Comparison of ENCODE assay signal across 8 mouse cellular contexts in the genomic region with DNA sequence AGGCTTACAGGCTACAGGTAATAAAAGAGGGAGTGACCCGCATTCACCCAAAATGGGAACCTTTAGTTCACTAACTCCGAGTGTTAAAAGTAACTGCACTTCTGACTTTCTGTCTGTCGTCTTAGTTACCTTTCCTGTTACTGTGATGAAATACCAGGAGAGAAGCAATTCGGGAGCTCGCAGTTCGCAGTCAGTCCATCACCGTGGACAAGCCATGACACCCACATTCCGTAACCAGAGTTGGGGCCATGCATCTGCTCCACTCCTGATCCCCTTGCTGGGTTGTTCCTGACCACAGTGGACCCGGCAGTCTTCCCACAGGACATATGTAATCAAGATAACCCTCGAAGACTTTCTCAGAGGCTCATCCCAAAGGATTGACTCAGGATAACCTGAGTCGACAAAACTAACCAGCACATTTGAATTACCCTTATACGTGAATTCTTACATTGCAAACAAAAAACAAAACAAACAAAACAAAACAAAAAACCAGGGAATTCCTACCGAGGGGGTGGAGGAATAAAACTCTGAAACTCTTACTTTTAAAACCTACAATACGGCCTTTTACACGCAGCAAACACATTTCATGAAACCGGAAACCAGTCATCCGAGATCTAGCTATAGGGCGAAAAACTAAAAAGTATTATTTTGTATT. TPM values are rescaled to one million over a fixed set of nuclear protein-coding genes. Genes with fewer than 3 reads are reported as not detected.
A peak's percentile ranks its signal among the peaks of the same experiment; 100 is the strongest.
DNase-seq lines count a peak whose midpoint lies in the region; ATAC-seq and TF ChIP-seq lines count a peak whose summit lies in the region.

No protein-coding gene starts in this region.

- intact Hi-C loops in heart, postnatal 25 days (cut with DNase I), result no loop called here
- intact Hi-C loops in gastrocnemius, postnatal 36 days (cut with DNase I), result no loop called here

- peaks cover 5% of the 10 kb centered on the region; the same call in 1 of the 2 replicates for H3K79me2 ChIP-seq in MEL (ENCODE audit: control insufficient read depth, insufficient read depth, low read length, poor library complexity)

- H3K4me3 ChIP-seq in heart, embryonic 11.5 days (ENCODE audit: low read depth, low read length), result peak overlapping the region; percentile 59
- peak overlapping the region; percentile 40 to 72 for H3K4me3 ChIP-seq in MEL (ENCODE audit: control insufficient read depth in 1 of 2, insufficient read depth in 1 of 2, low read depth in 2 of 2, low read length in 2 of 2)
- H3K4me3 ChIP-seq in heart, postnatal 0 days (ENCODE audit: low read depth, low read length), result peak overlapping the region; percentile 59
- peak overlapping the region; percentile 50 for H3K4me3 ChIP-seq in lung, embryonic 15.5 days

- TF ChIP-seq POLR2A in MEL (IDR thresholded peaks at IDR 0.05; ENCODE audit: control insufficient read depth in 1 of 2, insufficient read depth in 1 of 2, low read depth in 1 of 2, low read length in 2 of 2, poor library complexity in 1 of 2), result no peak

- no peak for ATAC-seq in heart, embryonic 11.5 days (replicated peaks; ENCODE audit: insufficient number of reproducible peaks, low FRiP score, low TSS enrichment)
- no peak for ATAC-seq in heart, postnatal 0 days (ENCODE audit: insufficient read depth, low read depth)
- no peak for ATAC-seq in lung, embryonic 15.5 days (ENCODE audit: borderline replicate concordance, extremely low read depth, low FRiP score, low TSS enrichment)

- TF ChIP-seq CTCF in MEL (IDR thresholded peaks at IDR 0.05 in 2 of 3, conservative IDR thresholded peaks at IDR 0.05 in 1 of 3; ENCODE audit: control insufficient read depth in 1 of 3, insufficient read depth in 1 of 3, low read depth in 2 of 3, low read length in 3 of 3, poor library complexity in 1 of 3, severe bottlenecking in 1 of 3), result no peak
- no peak for TF ChIP-seq CTCF in heart, postnatal 0 days (IDR thresholded peaks at IDR 0.05; ENCODE audit: low read depth)

- H3K36me3 ChIP-seq in heart, embryonic 11.5 days (ENCODE audit: control insufficient read depth, insufficient read depth, low read length), result no peaks in the 10 kb centered on the region
- peaks cover 0 to 14% of the 10 kb centered on the region in 2 experiments; a peak in 2 of 4 replicates for H3K36me3 ChIP-seq in MEL (ENCODE audit: control insufficient read depth in 1 of 2, insufficient read depth in 2 of 2, low read length in 2 of 2)
- no peaks in the 10 kb centered on the region for H3K36me3 ChIP-seq in heart, postnatal 0 days (replicated peaks; ENCODE audit: control insufficient read depth, insufficient read depth, low read length)
- H3K36me3 ChIP-seq in lung, embryonic 15.5 days, result no peaks in the 10 kb centered on the region

- peaks cover 2% of the 10 kb centered on the region; the same call in 1 of the 2 replicates for H3K4me1 ChIP-seq in heart, embryonic 11.5 days (ENCODE audit: control insufficient read depth, insufficient read depth, low read length)
- peaks cover 0 to 11% of the 10 kb centered on the region in 2 experiments; a peak in 3 of 4 replicates for H3K4me1 ChIP-seq in MEL (ENCODE audit: control insufficient read depth in 1 of 2, insufficient read depth in 2 of 2, low read length in 2 of 2)
- H3K4me1 ChIP-seq in heart, postnatal 0 days (ENCODE audit: control insufficient read depth, insufficient read depth), result no peaks in the 10 kb centered on the region
- H3K4me1 ChIP-seq in lung, embryonic 15.5 days, result peaks cover 27% of the 10 kb centered on the region

- TF ChIP-seq RAD21 in MEL (IDR thresholded peaks at IDR 0.05; ENCODE audit: low read depth, low read length), result no peak

- peak overlapping the region; percentile 83 for H3K9ac ChIP-seq in heart, embryonic 11.5 days (ENCODE audit: low read depth, low read length)
- H3K9ac ChIP-seq in MEL (ENCODE audit: control insufficient read depth, low read depth, low read length, poor library complexity, severe bottlenecking), result peak overlapping the region; percentile 90
- peak overlapping the region; percentile 79 for H3K9ac ChIP-seq in heart, postnatal 0 days (replicated peaks; ENCODE audit: low read depth, low read length)
- peak overlapping the region; percentile 68 for H3K9ac ChIP-seq in lung, embryonic 15.5 days

- peak overlapping the region; percentile 68 for H3K4me2 ChIP-seq in heart, embryonic 11.5 days
- H3K4me2 ChIP-seq in heart, postnatal 0 days (ENCODE audit: low read depth, low read length), result peak overlapping the region; percentile 65
- peak overlapping the region; percentile 58 for H3K4me2 ChIP-seq in lung, embryonic 15.5 days

- WGBS in heart, embryonic 11.5 days (ENCODE audit: insufficient replicate concordance), result 37% methylated on average over 18 of the region's 18 CpGs
- 29% methylated on average over 18 of the region's 18 CpGs for WGBS in heart, postnatal 0 days
- WGBS in lung, embryonic 15.5 days, result 18% methylated on average over 18 of the region's 18 CpGs

- no peaks in the 10 kb centered on the region for H3K27me3 ChIP-seq in heart, embryonic 11.5 days (ENCODE audit: control insufficient read depth, insufficient read depth, low read length)
- no peaks in the 10 kb centered on the region for H3K27me3 ChIP-seq in MEL (ENCODE audit: control insufficient read depth in 1 of 2, insufficient read depth in 2 of 2, low read length in 2 of 2)
- H3K27me3 ChIP-seq in heart, postnatal 0 days (ENCODE audit: control insufficient read depth, insufficient read depth, low read length), result no peaks in the 10 kb centered on the region
- no peaks in the 10 kb centered on the region for H3K27me3 ChIP-seq in lung, embryonic 15.5 days

- peak overlapping the region; percentile 91 for H3K27ac ChIP-seq in heart, embryonic 11.5 days (ENCODE audit: low read depth, low read length)
- peak overlapping the region; percentile 94 for H3K27ac ChIP-seq in MEL (ENCODE audit: control insufficient read depth, low read depth, low read length)
- peak overlapping the region; percentile 96 for H3K27ac ChIP-seq in heart, postnatal 0 days (ENCODE audit: low read depth)
- peak overlapping the region; percentile 98 for H3K27ac ChIP-seq in lung, embryonic 15.5 days

- no peak for DNase-seq in heart, postnatal 25 days (ENCODE audit: low spot score)
- peak; percentile 54 for DNase-seq in MEL (ENCODE audit: low read depth, low spot score)
- DNase-seq in heart, postnatal 0 days (ENCODE audit: low spot score), result no peak
- peak; percentile 39 for DNase-seq in yolk sac, embryonic 10.5 days (ENCODE audit: low spot score)
- no peak for DNase-seq in gastrocnemius, postnatal 36 days
- DNase-seq in spleen, adult 12 weeks (ENCODE audit: low spot score), result no peak

- TF ChIP-seq EP300 in MEL (IDR thresholded peaks at IDR 0.05; ENCODE audit: low read depth in 1 of 2, low read length in 2 of 2), result peak in 1 of 2 experiments; percentile 58; a peak in 1 of 4 replicates
- TF ChIP-seq EP300 in heart, postnatal 0 days (IDR thresholded peaks at IDR 0.05; ENCODE audit: low read depth), result no peak

- H3K9me3 ChIP-seq in heart, embryonic 11.5 days (replicated peaks; ENCODE audit: control insufficient read depth, low read length), result no peaks in the 10 kb centered on the region
- no peaks in the 10 kb centered on the region for H3K9me3 ChIP-seq in MEL (replicated peaks; ENCODE audit: insufficient read depth, low read length)
- H3K9me3 ChIP-seq in heart, postnatal 0 days (replicated peaks; ENCODE audit: control insufficient read depth, low read length), result no peaks in the 10 kb centered on the region
- H3K9me3 ChIP-seq in lung, embryonic 15.5 days, result no peaks in the 10 kb centered on the region

TF ChIP-seq in MEL, 35 proteins besides CTCF, POLR2A, EP300 and RAD21 (continues in another document):
- TF ChIP-seq KAT2A (conservative IDR thresholded peaks at IDR 0.05; ENCODE audit: low read depth, low read length) (0 out of 2 replicates have a peak, but pooled peaks have one; percentile 35), GATA1 (IDR thresholded peaks at IDR 0.05; ENCODE audit: low read depth, low read length) (no peak), NRF1 (IDR thresholded peaks at IDR 0.05; ENCODE audit: insufficient read depth, low read depth, low read length, poor library complexity, severe bottlenecking) (no peak), ZC3H11A (IDR thresholded peaks at IDR 0.05; ENCODE audit: low read depth, low read length) (no peak), BHLHE40 (IDR thresholded peaks at IDR 0.05; ENCODE audit: borderline replicate concordance, low read depth, low read length) (no peak), USF2 (IDR thresholded peaks at IDR 0.05; ENCODE audit: borderline replicate concordance in 1 of 2, insufficient read depth in 1 of 2, low read depth in 1 of 2, low read length in 2 of 2) (no peak), CHD1 (IDR thresholded peaks at IDR 0.05; ENCODE audit: low read depth, low read length) (peak; percentile 92; the same call in 1 of the 2 replicates), MAFK (IDR thresholded peaks at IDR 0.05; ENCODE audit: borderline replicate concordance, low read depth, low read length) (peak; percentile 35; the same call in 1 of the 2 replicates), E2F4 (IDR thresholded peaks at IDR 0.05; ENCODE audit: borderline replicate concordance, low read depth, low read length) (0 out of 2 replicates have a peak, but pooled peaks have one; percentile 26), MXI1 (IDR thresholded peaks at IDR 0.05; ENCODE audit: low read depth, low read length) (0 out of 2 replicates have a peak, but pooled peaks have one; percentile 56)

RNA-seq across cellular contexts. Expression of gene Kpna2, which starts 12.5 kb away (rescaled TPM):
- polyA plus RNA-seq in heart, embryonic 11.5 days (2014; fragmentation: Nextera tagmentation; extraction: Ambion mirVana), result 342 and 382 TPM in 2 replicates
- 10 to 100 TPM; 69.0 to 75.5 TPM for total RNA-seq in heart, postnatal 25 days (2021)
- 216 and 275 TPM in 2 replicates for total RNA-seq in MEL (2012; rRNA removed)
- 10 to 100 TPM in 1 of 2 experiments, not detected in 1; 13.2 TPM for polyA plus RNA-seq in MEL (2012; ENCODE audit: insufficient read depth in 1 of 2, insufficient read length in 2 of 2, low read depth in 1 of 2, low replicate concordance in 2 of 2, missing spikeins in 1 of 2)
- 177 and 180 TPM in 2 replicates for total RNA-seq in heart, postnatal 0 days (2014; rRNA removed; ENCODE audit: low replicate concordance)
- 109 and 124 TPM in 2 replicates for polyA plus RNA-seq in heart, postnatal 0 days (2015; fragmentation: Nextera tagmentation; extraction: Ambion mirVana)
- polyA plus RNA-seq in lung, embryonic 15.5 days (2015; fragmentation: Nextera tagmentation; extraction: Ambion mirVana), result 534 and 547 TPM in 2 replicates
- total RNA-seq in gastrocnemius, postnatal 36 days (2021), result 10 to 100 TPM; 14.4 to 16.7 TPM

RNA-seq across cellular contexts. Expression of gene 1810010H24Rik, which starts 13.7 kb away (rescaled TPM):
- 1.7 and 2.8 TPM in 2 replicates for polyA plus RNA-seq in heart, embryonic 11.5 days (2014; fragmentation: Nextera tagmentation; extraction: Ambion mirVana)
- 1 to 10 TPM; 2.3 TPM for total RNA-seq in heart, postnatal 25 days (2021)
- total RNA-seq in MEL (2012; rRNA removed), result 0.42 and 0.88 TPM in 2 replicates
- polyA plus RNA-seq in MEL (2012; ENCODE audit: insufficient read depth in 1 of 2, insufficient read length in 2 of 2, low read depth in 1 of 2, low replicate concordance in 2 of 2, missing spikeins in 1 of 2), result 1 to 10 TPM in 1 of 2 experiments, not detected in 1; 2.5 TPM
- total RNA-seq in heart, postnatal 0 days (2014; rRNA removed; ENCODE audit: low replicate concordance), result 1.7 and 4.0 TPM in 2 replicates
- 2.6 and 3.4 TPM in 2 replicates for polyA plus RNA-seq in heart, postnatal 0 days (2015; fragmentation: Nextera tagmentation; extraction: Ambion mirVana)
- 8.8 and 10.0 TPM in 2 replicates for polyA plus RNA-seq in lung, embryonic 15.5 days (2015; fragmentation: Nextera tagmentation; extraction: Ambion mirVana)
- 1 to 10 TPM in 1 of 2 experiments, under 1 TPM in 1; 0.64 to 1.3 TPM for total RNA-seq in gastrocnemius, postnatal 36 days (2021)

Comparison
In these comparisons a context has a peak if more than half of its experiments do, and no peak if none do; other contexts are left out.
1. DNase-seq: peak in MEL (single experiment) and yolk sac, embryonic 10.5 days (single experiment); none in heart, postnatal 25 days (single experiment), heart, postnatal 0 days (single experiment), gastrocnemius, postnatal 36 days (0 of 2) and spleen, adult 12 weeks (single experiment).
2. Peak in every context shown above with its lines, with median percentiles within 50 percentile points of each other: H3K27ac ChIP-seq, H3K4me2 ChIP-seq, H3K4me3 ChIP-seq and H3K9ac ChIP-seq.